Mouse (Mus musculus): ENCODE measurements around the gene Bst2.

Bst2 gene

DNA sequence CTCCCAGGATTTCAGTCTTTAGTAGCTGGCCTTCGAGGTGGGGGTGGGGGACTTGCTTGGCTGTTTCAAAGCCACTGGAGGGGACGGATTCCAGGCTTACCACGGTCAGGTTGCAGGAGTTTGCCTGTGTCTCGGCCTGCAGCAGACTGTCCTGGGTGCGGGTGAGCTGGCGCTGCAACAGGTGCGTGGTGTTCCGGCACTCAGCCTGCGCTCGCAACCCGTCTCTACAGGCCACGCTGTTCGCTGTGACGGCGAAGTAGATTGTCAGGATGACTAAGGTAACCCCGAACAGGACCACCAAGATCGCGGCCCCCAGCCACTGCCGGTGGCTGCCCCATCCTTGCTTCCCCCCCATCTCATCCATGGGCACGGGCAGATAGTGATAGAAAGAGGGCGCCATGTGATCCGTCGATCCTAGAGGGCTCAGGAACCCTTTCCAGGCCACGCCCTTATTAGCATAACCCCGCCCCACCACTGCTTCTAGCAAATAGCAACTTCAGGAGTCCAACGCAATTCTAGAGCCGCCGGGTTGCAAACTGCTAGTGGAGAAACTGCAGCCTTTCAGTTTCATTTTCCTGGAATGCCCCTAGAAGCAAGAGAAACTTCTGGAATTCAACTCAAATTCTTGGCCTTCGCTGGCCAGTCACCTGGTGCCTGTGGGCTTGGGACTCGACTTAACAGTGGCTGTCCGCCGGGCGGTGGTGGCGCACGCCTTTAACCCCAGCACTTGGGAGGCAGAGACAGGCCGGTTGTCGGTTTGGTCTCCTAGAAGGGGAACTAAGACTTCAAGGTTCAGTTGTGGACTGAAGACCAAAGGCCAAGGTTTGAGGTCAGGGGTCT lies at the start of gene Bst2:
Bst2 (minus strand) TSS at position 429 of the 840 bp plus-strand sequence.
- peak; percentile 94 for DNase-seq (ENCODE audit: low spot score)

DNA sequence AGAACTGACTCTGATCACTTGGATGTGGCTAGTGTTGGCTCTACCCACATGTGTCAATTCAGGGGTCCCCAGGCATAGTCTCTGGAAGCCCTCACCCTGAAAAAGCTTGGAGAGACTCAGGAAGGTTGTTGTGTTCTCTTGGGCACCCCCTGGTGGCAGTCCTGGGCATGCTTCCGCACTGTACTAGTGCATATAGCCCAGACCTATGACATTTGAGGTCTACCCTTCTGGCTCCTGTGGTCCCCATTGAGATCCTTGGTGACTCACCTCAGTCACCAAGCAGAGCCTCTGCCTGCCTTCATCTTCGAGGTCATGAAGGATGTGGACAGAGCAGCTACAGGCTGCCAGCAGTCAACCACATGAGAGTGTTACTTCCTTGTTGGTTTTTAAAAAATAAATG lies 49.6 kb upstream of the Bst2 start:
- no peak for DNase-seq (ENCODE audit: low spot score)

DNA sequence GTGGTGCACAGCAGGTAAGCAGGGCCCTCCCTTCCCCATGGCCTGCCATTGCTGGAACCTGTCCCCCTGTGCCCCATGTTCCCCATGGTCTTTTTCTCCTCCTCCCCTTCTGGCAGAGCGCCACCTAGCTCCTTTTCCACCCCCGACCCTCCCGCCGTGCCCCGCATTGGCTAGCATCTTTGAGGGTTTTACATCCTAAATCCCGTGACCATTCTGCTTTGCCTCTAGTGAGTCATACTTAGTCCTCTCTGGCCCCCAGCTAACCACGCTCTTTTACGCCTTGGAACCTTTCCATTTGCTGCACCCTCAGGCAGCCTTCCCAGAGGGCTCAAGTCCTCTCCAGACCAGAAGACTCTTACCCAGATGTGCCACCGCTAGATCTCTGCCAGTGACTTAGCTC lies 42.9 kb upstream of the Bst2 start:
- peak; percentile 78 for DNase-seq (ENCODE audit: low spot score)

DNA sequence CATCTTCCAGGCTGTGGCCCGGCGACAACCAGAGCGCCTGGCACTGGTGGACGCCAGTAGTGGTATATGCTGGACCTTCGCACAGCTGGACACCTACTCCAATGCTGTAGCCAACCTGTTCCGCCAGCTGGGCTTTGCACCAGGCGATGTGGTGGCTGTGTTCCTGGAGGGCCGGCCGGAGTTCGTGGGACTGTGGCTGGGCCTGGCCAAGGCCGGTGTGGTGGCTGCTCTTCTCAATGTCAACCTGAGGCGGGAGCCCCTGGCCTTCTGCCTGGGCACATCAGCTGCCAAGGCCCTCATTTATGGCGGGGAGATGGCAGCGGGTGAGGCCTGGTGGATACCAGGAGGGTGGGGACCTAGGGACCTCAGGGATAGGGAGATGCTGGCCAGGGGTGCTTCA lies 42.2 kb upstream of the Bst2 start:
- no peak for DNase-seq (ENCODE audit: low spot score)

DNA sequence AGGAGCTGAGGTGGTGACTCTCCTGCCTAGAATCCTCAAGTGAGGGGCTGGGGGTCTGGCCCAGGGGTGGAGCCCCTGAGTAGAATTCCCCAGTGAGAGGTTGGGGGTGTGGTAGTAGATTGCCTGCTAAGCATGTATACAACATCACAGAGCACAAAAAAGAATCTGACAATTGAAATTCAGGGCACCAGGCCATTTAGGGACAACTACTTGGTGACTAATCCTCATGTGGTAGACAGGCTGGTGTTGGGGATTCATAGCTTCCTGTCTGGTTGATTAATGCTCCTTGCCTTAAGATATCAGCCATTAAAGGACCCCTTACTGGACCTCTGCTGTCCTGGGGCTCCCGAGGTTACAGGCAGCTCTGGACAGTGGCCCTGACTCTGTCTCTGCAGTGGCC lies 41.8 kb upstream of the Bst2 start:
- no peak for DNase-seq (ENCODE audit: low spot score)

DNA sequence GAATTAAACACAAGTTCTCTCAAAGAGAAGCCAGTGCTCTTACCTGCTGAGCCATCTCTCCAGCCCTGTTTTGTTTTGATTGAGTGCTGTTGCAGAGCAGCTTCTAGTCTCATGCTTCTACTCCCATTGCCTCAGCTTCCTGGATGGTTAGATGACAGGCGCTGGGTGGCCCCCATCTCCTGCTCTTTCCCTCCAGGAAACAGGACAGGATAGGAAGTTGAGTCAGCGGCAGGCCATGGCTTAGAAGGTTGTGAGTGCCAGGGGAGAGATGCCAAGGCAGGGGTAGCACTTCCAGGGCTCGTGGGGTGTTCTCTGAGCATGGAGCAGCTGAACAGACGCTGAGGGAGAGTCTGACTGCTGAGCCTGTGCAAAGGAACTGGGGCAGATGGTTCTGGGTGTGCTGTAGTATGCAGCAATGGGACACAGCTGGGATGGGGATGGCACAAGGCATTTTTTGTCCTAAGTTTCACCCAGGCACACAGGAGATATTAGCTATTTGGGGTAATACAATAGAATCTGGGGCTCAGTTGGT lies 40.7 kb upstream of the Bst2 start:
- no peak for DNase-seq (ENCODE audit: low spot score)

DNA sequence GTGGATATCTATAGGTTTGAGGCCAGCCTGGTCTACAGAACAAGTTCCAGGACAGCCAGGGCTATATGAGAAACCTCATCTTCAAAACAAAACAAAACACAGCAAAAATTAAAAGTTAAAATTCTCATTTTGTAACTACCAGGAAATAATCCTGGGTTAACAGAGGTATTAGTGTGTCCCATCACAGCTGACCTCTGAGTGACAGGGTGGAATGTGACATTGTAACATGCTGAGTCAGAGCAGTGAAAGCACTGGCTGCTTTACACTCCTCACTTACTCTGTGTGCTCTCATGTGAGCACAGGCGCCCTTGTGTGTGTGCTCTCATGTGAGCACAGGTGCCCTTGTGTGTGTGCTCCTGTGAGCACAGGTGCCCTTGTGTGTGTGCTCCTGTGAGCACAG lies 37.8 kb upstream of the Bst2 start:
- DNase-seq (ENCODE audit: low spot score), result no peak

DNA sequence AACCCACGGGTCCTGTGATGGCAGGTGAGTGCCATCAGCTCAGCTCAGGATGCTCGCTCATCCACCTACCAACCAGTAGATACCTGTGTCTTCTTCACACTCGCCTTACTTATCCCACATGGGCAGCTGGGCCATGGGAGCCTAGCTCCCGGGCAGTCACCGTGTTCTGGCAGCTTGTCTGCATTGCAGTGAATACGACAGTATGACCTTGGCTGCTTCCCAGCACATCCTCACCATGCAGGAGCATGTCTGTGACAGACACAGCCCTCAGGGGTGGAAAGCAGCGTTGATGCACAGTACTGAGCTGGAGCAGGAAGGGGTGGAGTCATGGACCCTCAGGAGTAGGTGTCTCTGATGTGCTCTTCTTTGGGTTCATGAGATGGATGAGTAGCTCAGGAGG lies 37.2 kb upstream of the Bst2 start:
- DNase-seq (ENCODE audit: low spot score), result peak; percentile 44

DNA sequence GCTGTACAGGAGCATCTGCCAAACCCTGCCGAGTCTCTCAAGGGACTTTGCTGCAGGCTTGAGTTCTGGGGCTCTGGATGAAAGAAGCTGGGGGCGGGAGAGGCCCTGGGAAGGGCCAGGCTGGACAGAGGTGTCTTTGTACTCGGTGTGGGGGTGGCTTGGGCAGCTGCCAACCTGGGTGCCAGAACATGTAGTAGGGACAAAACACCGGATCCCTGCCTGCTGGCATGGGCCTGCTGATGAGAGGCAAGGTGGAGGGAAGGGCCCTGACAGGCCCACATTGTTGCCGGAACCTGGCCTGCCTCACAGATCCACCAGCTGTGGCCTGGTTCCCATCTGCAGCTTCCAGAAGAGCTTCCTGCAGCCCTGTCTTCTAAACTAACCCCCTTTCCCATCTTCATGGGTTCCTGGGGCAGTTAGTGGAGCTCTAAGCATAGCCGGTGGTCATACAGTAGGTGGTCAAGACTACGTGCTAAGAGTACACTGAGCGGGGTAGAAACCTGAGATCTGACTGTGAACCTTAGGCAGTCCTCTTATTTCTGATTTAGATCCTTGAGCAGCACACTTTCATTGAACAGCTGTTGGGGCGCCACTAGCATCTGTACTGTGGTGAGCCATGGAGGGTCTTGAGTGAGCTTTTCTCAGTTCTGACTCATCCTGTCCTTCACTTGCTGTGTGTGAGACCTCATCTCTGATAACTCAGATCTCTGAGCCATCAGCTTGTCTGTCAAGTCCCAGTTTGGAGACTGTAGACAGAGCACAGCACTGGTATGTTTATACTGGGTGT lies 35.8 kb upstream of the Bst2 start:
- DNase-seq (ENCODE audit: low spot score), result peak; percentile 96

DNA sequence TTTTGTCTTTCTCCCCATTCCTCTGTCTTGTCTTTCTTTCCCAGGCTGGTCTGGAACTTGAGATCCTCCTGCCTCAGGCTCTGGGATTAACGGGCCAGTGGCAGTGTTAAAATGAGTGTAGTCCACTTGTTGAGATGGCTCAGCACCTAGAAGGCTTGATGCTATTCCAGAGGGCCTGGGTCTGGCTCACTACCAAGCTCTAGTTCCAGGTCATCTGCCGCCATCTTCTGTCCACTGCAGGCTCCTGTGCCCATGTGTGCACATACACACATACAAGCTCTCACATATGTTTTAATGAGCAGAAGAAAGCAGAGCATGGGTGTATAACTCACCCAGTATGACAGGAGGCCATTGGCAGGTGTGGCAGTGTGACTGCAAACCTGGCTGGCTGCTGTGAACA lies 34.8 kb upstream of the Bst2 start:
- DNase-seq (ENCODE audit: low spot score), result peak; percentile 45

DNA sequence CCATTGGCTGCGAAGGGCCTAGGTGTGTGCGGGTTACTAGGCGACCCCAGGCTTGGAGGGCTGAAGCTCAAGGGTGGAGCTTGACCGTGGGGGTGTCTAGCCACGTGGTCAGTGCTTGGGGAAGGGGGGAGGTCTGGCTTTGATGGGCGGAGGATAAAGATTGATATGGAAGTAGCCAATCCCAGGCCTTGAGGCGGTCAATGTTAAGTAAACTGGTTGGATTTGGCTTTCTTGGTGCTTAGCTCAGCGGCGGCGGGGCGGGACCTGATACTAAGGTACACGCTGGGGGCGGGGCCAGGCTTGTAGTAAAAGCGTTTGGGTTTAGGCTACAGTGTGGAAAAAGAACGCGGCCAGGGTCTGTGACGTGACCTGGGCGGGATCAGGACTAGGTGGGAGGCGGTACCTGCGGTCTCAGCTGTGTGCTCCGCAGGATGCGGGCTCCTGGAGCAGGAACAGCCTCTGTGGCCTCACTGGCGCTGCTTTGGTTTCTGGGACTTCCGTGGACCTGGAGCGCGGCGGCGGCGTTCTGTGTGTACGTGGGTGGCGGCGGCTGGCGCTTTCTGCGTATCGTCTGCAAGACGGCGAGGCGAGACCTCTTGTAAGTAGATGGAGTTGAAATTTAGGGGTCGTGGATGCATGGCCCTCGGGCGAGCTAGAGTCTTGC lies 33.2 kb upstream of the Bst2 start:
- peak; percentile 99 for DNase-seq (ENCODE audit: low spot score)

DNA sequence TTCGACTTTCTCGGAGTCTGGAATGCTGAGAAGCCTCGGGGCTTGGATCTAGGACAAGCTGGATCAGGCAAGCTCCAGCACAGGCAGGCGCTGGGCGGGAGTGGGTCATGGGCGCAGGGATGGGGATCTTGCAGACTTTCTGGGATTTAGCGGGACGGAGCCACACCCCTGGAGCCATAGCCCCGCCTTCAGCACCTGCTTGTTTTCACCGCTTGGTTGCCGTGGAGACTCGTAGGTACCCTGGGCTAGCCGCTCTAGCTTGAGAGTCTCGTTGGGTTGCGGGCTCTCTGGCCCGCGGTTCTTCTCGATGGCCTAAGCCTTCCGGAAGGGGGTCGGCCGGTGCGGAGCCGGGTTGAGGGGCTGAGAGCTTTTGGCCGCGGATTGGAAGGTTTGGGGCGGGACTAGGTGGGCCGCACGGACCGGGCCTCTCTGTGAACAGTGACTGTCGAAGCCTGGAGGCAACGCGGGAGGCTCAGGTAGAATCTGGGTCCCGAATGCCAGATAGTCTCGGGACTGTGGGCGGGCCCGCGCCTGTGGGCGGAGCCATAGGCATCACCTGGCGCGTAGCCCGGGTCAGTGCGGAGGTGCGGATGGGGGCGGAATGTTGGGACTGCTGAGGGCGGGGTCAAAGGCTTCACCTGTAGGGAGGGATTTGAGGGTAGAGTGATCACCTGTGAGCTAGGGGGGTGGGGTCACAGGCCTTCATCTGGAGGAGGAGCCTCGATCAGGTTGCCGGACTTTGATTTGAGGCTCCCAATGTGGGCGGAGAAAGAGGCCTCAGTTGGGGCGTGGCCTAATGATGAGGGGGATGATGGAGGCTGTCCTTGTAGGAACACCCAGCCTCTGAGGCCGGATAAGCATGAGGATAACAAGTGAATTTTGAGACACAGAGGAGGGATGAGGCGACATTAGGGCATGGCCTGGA lies 32.4 kb upstream of the Bst2 start:
- DNase-seq (ENCODE audit: low spot score), result peak; percentile 96

DNA sequence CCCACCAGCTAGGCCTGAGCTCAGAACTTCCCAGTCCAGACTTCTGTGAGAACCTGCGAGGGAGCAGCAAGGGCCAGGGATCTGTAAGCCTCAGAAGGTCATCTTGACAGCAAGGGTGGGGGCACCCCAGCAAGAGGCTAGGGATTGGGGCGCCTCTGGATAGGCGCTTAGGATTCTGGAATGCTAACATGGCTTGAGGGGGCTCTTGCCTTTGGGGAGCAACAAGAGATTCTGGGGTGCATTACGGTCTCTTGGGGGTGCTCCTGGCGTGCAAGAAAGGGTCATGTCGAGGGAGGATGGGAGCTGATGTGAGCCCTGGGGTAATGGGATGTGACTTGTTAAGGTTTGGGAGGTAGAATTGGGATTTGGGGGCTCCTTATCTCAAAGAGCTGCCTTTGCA lies 31.7 kb upstream of the Bst2 start:
- peak; percentile 49 for DNase-seq (ENCODE audit: low spot score)

DNA sequence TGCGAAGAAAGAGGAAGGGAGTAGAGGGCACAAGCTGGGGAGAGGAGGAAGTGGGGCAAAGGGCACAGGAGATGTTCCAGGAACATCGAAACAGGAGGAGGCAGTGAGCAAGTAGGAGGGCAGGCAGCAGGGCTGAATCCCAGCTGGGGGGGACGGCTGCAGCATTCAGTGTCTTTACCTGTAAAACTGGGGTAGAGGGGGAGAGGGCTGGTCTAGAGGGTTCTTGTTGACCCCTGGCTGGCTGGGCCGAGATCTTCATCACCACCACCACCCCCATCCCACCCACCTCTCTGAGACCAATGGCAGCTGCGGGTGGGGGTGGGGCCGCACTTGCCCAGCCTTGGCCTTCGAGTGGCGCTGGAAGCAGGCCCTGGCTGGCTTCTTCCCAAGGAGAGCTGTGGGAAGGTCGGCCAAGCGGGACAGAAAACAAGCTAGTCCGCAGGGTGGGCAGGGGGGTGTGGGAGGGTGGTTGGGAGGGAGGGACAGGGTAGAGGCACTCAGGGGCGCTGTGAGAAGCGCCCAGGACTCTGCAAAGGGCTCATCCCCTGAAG lies 31.2 kb upstream of the Bst2 start, which contains the start of gene Slc27a1:
Slc27a1 (plus strand) TSS at position 496 of the 551 bp plus-strand sequence.
- peak; percentile 70 for DNase-seq (ENCODE audit: low spot score)

DNA sequence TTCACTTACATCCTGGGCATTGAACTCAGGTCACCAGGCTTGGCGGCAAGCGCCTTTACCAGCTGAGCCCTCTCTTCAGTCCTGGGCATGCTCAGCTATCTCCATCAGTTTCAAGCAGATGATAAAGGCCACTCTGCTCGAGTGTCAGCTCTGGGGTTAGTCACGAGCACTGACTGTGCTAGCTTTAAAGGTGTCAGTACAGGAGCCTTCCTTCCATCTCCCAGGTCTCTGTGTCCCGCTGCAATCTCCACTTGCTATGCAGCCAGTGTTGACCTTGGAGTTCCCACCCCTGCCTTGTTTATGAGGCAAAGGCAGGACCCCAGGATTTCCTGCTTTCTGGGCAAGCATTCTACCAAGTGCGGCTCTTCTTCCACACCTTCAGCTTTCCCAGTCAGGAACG lies 30.3 kb upstream of the Bst2 start:
- DNase-seq (ENCODE audit: low spot score), result no peak

- DNase-seq (ENCODE audit: low spot score), result no peak
These were observed 29.2 kb upstream of the Bst2 start, which contains the start of gene Nxnl1 for GRCm38 (mm10) chr8:71566501-71566900. Gene Nxnl1, minus strand, starts transcription at chr8:71566601.

GRCm38 (mm10) chr8:71563992-71564391 lies 26.7 kb upstream of the Bst2 start:
- DNase-seq (ENCODE audit: low spot score), result no peak

- peak; percentile 83 for DNase-seq (ENCODE audit: low spot score)
These were observed 25.5 kb upstream of the Bst2 start for GRCm38 (mm10) chr8:71562751-71563150.

GRCm38 (mm10) chr8:71561401-71561800 lies 24.1 kb upstream of the Bst2 start:
- DNase-seq (ENCODE audit: low spot score), result peak; percentile 88

GRCm38 (mm10) chr8:71560765-71561164 lies 23.5 kb upstream of the Bst2 start:
- DNase-seq (ENCODE audit: low spot score), result no peak

DNA sequence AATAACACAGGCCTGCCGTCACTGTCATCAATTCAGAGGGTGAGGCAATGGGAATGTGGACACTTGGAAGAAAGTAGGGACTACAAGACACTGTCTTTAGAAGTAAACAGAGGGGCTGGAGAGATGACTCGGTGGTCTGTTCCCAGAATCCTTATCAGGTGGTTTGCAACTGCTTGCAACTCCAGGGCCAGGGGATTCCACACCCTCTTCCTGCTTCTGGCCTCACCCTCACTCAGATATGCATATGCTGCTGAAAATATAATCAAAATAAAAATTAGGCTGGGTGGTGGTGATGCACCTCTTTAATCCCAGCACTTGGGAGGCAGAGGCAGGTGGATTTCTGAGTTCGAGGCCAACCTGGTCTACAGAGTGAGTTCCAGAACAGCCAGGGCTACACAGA lies 22.8 kb upstream of the Bst2 start:
- DNase-seq (ENCODE audit: low spot score), result no peak
